Comparison of ENCODE assay signal across 12 mouse cellular contexts in genomic region chr17:4742314-4742713, GRCm38 (mm10).
"Had no signal": no experiment of that assay in that cellular context is flagged by ENCODE, and none has a peak within 500 bp of the region (broad histone marks: within the 10 kb centered on the region; RNA-seq: fewer than 3 reads in every experiment).

No protein-coding gene starts in this region.

- H3K4me3 ChIP-seq: layer of hippocampus, adult 2 months; limb, embryonic 13.5 days; liver, embryonic 13.5 days; midbrain, embryonic 10.5 days; neural tube, embryonic 12.5 days had no signal

- DNase-seq: kidney, adult 2 months; kidney, postnatal 4 days; liver, embryonic 13.5 days; lung, adult 18-20 months; midbrain, embryonic 14.5 days; retina, postnatal 1 day; thymus, postnatal 4 days had no signal

- H3K9ac ChIP-seq: limb, embryonic 13.5 days; liver, embryonic 13.5 days; neural tube, embryonic 12.5 days had no signal

- H3K27ac ChIP-seq: layer of hippocampus, adult 2 months; limb, embryonic 13.5 days; liver, embryonic 13.5 days; midbrain, embryonic 10.5 days; neural tube, embryonic 12.5 days had no signal

- H3K9me3 ChIP-seq: liver, embryonic 13.5 days; midbrain, embryonic 10.5 days; neural tube, embryonic 12.5 days had no signal

- H3K4me2 ChIP-seq: limb, embryonic 13.5 days; liver, embryonic 13.5 days; neural tube, embryonic 12.5 days had no signal

- ATAC-seq: intestine, embryonic 16.5 days had no signal

- H3K27me3 ChIP-seq: limb, embryonic 13.5 days; liver, embryonic 13.5 days; neural tube, embryonic 12.5 days had no signal

- H3K36me3 ChIP-seq: limb, embryonic 13.5 days; liver, embryonic 13.5 days; midbrain, embryonic 10.5 days; neural tube, embryonic 12.5 days had no signal

- H3K4me1 ChIP-seq: liver, embryonic 13.5 days had no signal
